Comparison of ENCODE assay signal across 10 mouse cellular contexts in the genomic region with DNA sequence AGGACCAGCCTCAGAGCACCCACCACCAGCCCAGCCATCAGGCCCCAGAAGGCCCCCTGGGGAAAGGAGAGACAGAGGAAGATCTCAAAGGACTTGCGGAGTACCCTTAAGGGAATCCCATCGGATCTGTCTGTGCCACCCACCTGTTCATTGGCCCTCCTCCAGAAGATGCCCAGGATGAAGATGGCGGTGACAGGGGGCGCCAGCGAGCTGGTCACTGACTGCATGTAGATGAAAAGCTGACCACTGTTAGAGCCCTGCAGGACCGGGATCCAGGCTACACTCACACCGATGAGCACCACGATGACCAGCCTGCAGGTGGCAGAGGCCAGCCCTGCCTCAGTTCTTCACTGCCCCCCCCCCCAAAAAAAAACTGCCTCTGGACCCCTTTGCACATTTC. TPM values are rescaled to one million over a fixed set of nuclear protein-coding genes. Genes with fewer than 3 reads are reported as not detected.
A peak's percentile ranks its signal among the peaks of the same experiment; 100 is the strongest.
DNase-seq lines count a peak whose midpoint lies in the region; ATAC-seq and TF ChIP-seq lines count a peak whose summit lies in the region.
"Had no signal": no experiment of that assay in that cellular context is flagged by ENCODE, and none has a peak within 500 bp of the region (broad histone marks: within the 10 kb centered on the region; RNA-seq: fewer than 3 reads in every experiment).

No protein-coding gene starts in this region.

- H3K9ac ChIP-seq in midbrain, embryonic 13.5 days (replicated peaks) = no peak overlapping the region

- peak; percentile 36 to 76 for DNase-seq in adrenal gland, adult (ENCODE audit: inconsistent age in 2 of 2, low spot score in 1 of 2)
- no peak for DNase-seq in adrenal gland, adult 8-10 months
- DNase-seq in left cerebral cortex, adult 2 months (ENCODE audit: extremely low spot score in 1 of 2, low spot score in 2 of 2) = peak in 1 of 2 experiments; percentile 21
- DNase-seq in left cerebral cortex, adult 11 months (ENCODE audit: low spot score) = no peak
- DNase-seq in adrenal gland, postnatal 25 days = peak; percentile 59
- DNase-seq in gastrocnemius, postnatal 14 days = peak; percentile 30

- WGBS in small intestine, adult 2 months = 54% methylated on average over 8 of the region's 8 CpGs
- 23% methylated on average over 8 of the region's 8 CpGs for WGBS in midbrain, embryonic 13.5 days

- peak; percentile 39 for TF ChIP-seq CTCF in left cerebral cortex, adult 2 months (IDR thresholded peaks at IDR 0.05)
- peak; percentile 52; the same call in 1 of the 2 replicates for TF ChIP-seq CTCF in small intestine, adult 2 months (IDR thresholded peaks at IDR 0.05; ENCODE audit: extremely low read depth, insufficient read length, insufficient replicate concordance, low read depth, low read length)

- no peaks in the 10 kb centered on the region for H3K9me3 ChIP-seq in midbrain, embryonic 13.5 days
- H3K9me3 ChIP-seq: midbrain, embryonic 12.5 days had no signal

- H3K4me2 ChIP-seq in midbrain, embryonic 13.5 days (replicated peaks) = no peak overlapping the region

- H3K4me1 ChIP-seq in small intestine, adult 2 months (ENCODE audit: control insufficient read depth, insufficient read depth, insufficient read length, low read length) = peaks cover 32% of the 10 kb centered on the region
- peaks cover 12% of the 10 kb centered on the region for H3K4me1 ChIP-seq in midbrain, embryonic 13.5 days (replicated peaks)

- TF ChIP-seq POLR2A in small intestine, adult 2 months (IDR thresholded peaks at IDR 0.05; ENCODE audit: low read depth, low read length) = no peak

- intact Hi-C loops in left cerebral cortex, adult 2 months (cut with DNase I) = no loop called here
- intact Hi-C loops in gastrocnemius, postnatal 14 days (cut with DNase I; ENCODE audit: low total_unique reads) = no loop called here

- H3K27ac ChIP-seq in left cerebral cortex, adult 2 months = no peak overlapping the region
- H3K27ac ChIP-seq in small intestine, adult 2 months (ENCODE audit: insufficient read depth, low read depth, low read length) = no peak overlapping the region
- H3K27ac ChIP-seq in midbrain, embryonic 13.5 days = no peak overlapping the region

- H3K27me3 ChIP-seq in small intestine, adult 2 months (ENCODE audit: control insufficient read depth, insufficient read depth, low read length) = no peaks in the 10 kb centered on the region
- H3K27me3 ChIP-seq in midbrain, embryonic 13.5 days = peaks cover 4% of the 10 kb centered on the region; the same call in 1 of the 2 replicates

- no peak overlapping the region for H3K4me3 ChIP-seq in left cerebral cortex, adult 2 months
- H3K4me3 ChIP-seq in small intestine, adult 2 months (ENCODE audit: low read depth, low read length) = no peak overlapping the region
- no peak overlapping the region for H3K4me3 ChIP-seq in midbrain, embryonic 13.5 days (replicated peaks)
- H3K4me3 ChIP-seq: midbrain, embryonic 12.5 days had no signal

- no peak for ATAC-seq in midbrain, embryonic 13.5 days

- H3K36me3 ChIP-seq in small intestine, adult 2 months (ENCODE audit: control insufficient read depth, insufficient read depth, low read length) = no peaks in the 10 kb centered on the region
- H3K36me3 ChIP-seq in midbrain, embryonic 13.5 days = no peaks in the 10 kb centered on the region
- H3K36me3 ChIP-seq: midbrain, embryonic 12.5 days had no signal

RNA-seq across cellular contexts. Expression of a gene that starts 10.2 kb away (rescaled TPM):
- total RNA-seq in adrenal gland, adult 8-10 months (2022) = 1 to 10 TPM; 1.7 to 2.9 (median 2.3) TPM
- total RNA-seq in left cerebral cortex, adult 2 months (2021) = under 1 TPM in 1 of 2 experiments, not detected in 1; 0.09 TPM
- total RNA-seq in adrenal gland, postnatal 25 days (2021) = 1.6 and 2.7 TPM in 2 replicates
- total RNA-seq in gastrocnemius, postnatal 14 days (2021) = under 1 TPM; 0.09 to 0.10 TPM
- polyA plus RNA-seq in small intestine, adult 2 months (2012; rRNA removed) = 15.8 and 33.8 TPM in 2 replicates
- 0.17 and 0.24 TPM in 2 replicates for polyA plus RNA-seq in midbrain, embryonic 13.5 days (2015; fragmentation: Nextera tagmentation; extraction: Ambion mirVana)
- total RNA-seq: common myeloid progenitor, adult 5-6 weeks had no signal

RNA-seq across cellular contexts. Expression of a gene that starts 20.6 kb away (rescaled TPM):
- total RNA-seq in adrenal gland, adult 8-10 months (2022) = 10 to 100 TPM in 3 of 4 experiments, 1 to 10 TPM in 1; 9.4 to 12.4 (median 11.9) TPM
- 1 to 10 TPM; 4.1 TPM for total RNA-seq in left cerebral cortex, adult 2 months (2021)
- 9.4 and 10.9 TPM in 2 replicates for total RNA-seq in adrenal gland, postnatal 25 days (2021)
- total RNA-seq in gastrocnemius, postnatal 14 days (2021) = 1 to 10 TPM; 7.0 to 9.9 TPM
- polyA plus RNA-seq in small intestine, adult 2 months (2012; rRNA removed) = 3.4 and 7.7 TPM in 2 replicates
- 9.0 and 11.1 TPM in 2 replicates for polyA plus RNA-seq in midbrain, embryonic 13.5 days (2015; fragmentation: Nextera tagmentation; extraction: Ambion mirVana)

RNA-seq across cellular contexts. Expression of a gene that starts 46.9 kb away (rescaled TPM):
- total RNA-seq in adrenal gland, adult 8-10 months (2022) = under 1 TPM in 3 of 4 experiments, not detected in 1; 0.14 to 0.30 (median 0.25) TPM
- not detected for total RNA-seq in left cerebral cortex, adult 2 months (2021)
- not detected in 2 replicates for total RNA-seq in adrenal gland, postnatal 25 days (2021)
- total RNA-seq in gastrocnemius, postnatal 14 days (2021) = not detected
- not detected in 2 replicates for polyA plus RNA-seq in small intestine, adult 2 months (2012; rRNA removed)
- polyA plus RNA-seq in midbrain, embryonic 13.5 days (2015; fragmentation: Nextera tagmentation; extraction: Ambion mirVana) = 0.08 TPM in 1 of 2 replicates, not detected in the other
- total RNA-seq: common myeloid progenitor, adult 5-6 weeks had no signal
- polyA plus RNA-seq: midbrain, embryonic 12.5 days had no signal

Comparison
In these comparisons a context has a peak if more than half of its experiments do, and no peak if none do; other contexts are left out.
1. DNase-seq: peak in adrenal gland, adult (2 of 2), adrenal gland, postnatal 25 days (single experiment) and gastrocnemius, postnatal 14 days (single experiment); none in adrenal gland, adult 8-10 months (single experiment) and left cerebral cortex, adult 11 months (single experiment).